Mouse (Mus musculus) lung, adult 18-20 months (tissue): ENCODE measurements at regions not wholly inside any gene's neighbourhood (a gene's known extent, or its start where the extent isn't known, plus 50 kb on each side); places are given as distances from the start of the nearest gene placed in this dataset.
"Not testable (repeated sequence)": the region's sequence is repeated elsewhere in the genome, so short reads cannot be mapped to it uniquely, and the experiment has no call there.

Source experiments
- DNase-seq, 2 experiments: peaks; one replicate each; pipeline ENCODE4 v3.0.0; 2022; ENCODE audit warnings: mixed read lengths in 2 of 2

- no peak for DNase-seq
These were observed 134.1 kb downstream of the Snx18 start for GRCm38 (mm10) chr13:113484159-113484762.

GRCm38 (mm10) chr13:113482911-113483310 lies 135.5 kb downstream of the Snx18 start:
- no peak for DNase-seq

GRCm38 (mm10) chr13:113477901-113478510 lies 140.4 kb downstream of the Snx18 start:
- DNase-seq = no peak

- no peak for DNase-seq
These were observed 147.4 kb downstream of the Snx18 start for GRCm38 (mm10) chr13:113470822-113471557.

GRCm38 (mm10) chr13:113464190-113465064 lies 153.9 kb downstream of the Snx18 start:
- DNase-seq = no peak

- no peak for DNase-seq
These were observed 154.9 kb downstream of the Snx18 start for GRCm38 (mm10) chr13:113463420-113463819.

GRCm38 (mm10) chr13:113454490-113455295 lies 161.7 kb downstream of the BC067074 start:
- peak; percentile 28 to 45 for DNase-seq

- DNase-seq = no peak
These were observed 155.4 kb downstream of the BC067074 start for GRCm38 (mm10) chr13:113448378-113448777.

GRCm38 (mm10) chr13:113446226-113446625 lies 153.3 kb downstream of the BC067074 start:
- DNase-seq = no peak

GRCm38 (mm10) chr13:113444481-113444880 lies 151.5 kb downstream of the BC067074 start:
- not testable (repeated sequence) for DNase-seq

- DNase-seq = no peak
These were observed 150.1 kb downstream of the BC067074 start for GRCm38 (mm10) chr13:113443078-113443477.

GRCm38 (mm10) chr13:113442169-113442568 lies 149.2 kb downstream of the BC067074 start:
- DNase-seq = no peak

- DNase-seq = no peak
These were observed 147.2 kb downstream of the BC067074 start for GRCm38 (mm10) chr13:113440137-113440536.

- DNase-seq = no peak
These were observed 146.6 kb downstream of the BC067074 start for GRCm38 (mm10) chr13:113439516-113439915.

- DNase-seq = no peak
These were observed 145.9 kb downstream of the BC067074 start for GRCm38 (mm10) chr13:113438872-113439271.

- DNase-seq = no peak
These were observed 143.3 kb downstream of the BC067074 start for GRCm38 (mm10) chr13:113436288-113436687.

- DNase-seq = no peak
These were observed 142.2 kb downstream of the BC067074 start for GRCm38 (mm10) chr13:113435117-113435516.

- no peak for DNase-seq
These were observed 140.5 kb downstream of the BC067074 start for GRCm38 (mm10) chr13:113433456-113433855.

GRCm38 (mm10) chr13:113429615-113430014 lies 136.7 kb downstream of the BC067074 start:
- DNase-seq = peak in 1 of 2 experiments; percentile 22
